Mouse (Mus musculus): ENCODE data around the gene Stambpl1. TPM values are rescaled to one million over a fixed set of nuclear protein-coding genes. Genes with fewer than 3 reads are reported as not detected.

Gene Stambpl1
- polyA plus RNA-seq, 1 experiment = 2.8 TPM

GRCm38 (mm10) chr19:34219260-34219968, 27.4 kb downstream of the Stambpl1 start:
- Histone ChIP-seq H3K4me3 (ENCODE audit: low read depth, low read length) (no peak overlapping the region), H3K9me3 (replicated peaks; ENCODE audit: control insufficient read depth, insufficient read depth, low read length, poor library complexity, severe bottlenecking) (no peaks in the 10 kb centered on the region), H3K27ac (ENCODE audit: insufficient read depth, low read length) (no peak overlapping the region), H3K36me3 (ENCODE audit: control insufficient read depth, insufficient read depth, low read length, poor library complexity, severe bottlenecking) (no peaks in the 10 kb centered on the region), H3K9ac (ENCODE audit: low read depth, poor library complexity, severe bottlenecking) (no peak overlapping the region), H3K27me3 (ENCODE audit: control insufficient read depth, insufficient read depth, low read length, poor library complexity, severe bottlenecking) (no peaks in the 10 kb centered on the region), H3K4me1 (ENCODE audit: control insufficient read depth, insufficient read depth, low read length) (no peaks in the 10 kb centered on the region)
- no peak for TF ChIP-seq POLR2A (IDR thresholded peaks at IDR 0.05; ENCODE audit: insufficient read depth, low read length)
- no peak for TF ChIP-seq EP300 (IDR thresholded peaks at IDR 0.05; ENCODE audit: insufficient read depth, low read depth, low read length)
- TF ChIP-seq CTCF (IDR thresholded peaks at IDR 0.05; ENCODE audit: low read depth, low read length) = no peak

- no peaks in the 10 kb centered on the region for H3K36me3 ChIP-seq (ENCODE audit: control insufficient read depth, insufficient read depth, low read length, poor library complexity, severe bottlenecking)
Observed at GRCm38 (mm10) chr19:34220732-34221380, 28.8 kb downstream of the Stambpl1 start.

GRCm38 (mm10) chr19:34222805-34223204, 30.8 kb downstream of the Stambpl1 start:
- Histone ChIP-seq H3K27ac (ENCODE audit: insufficient read depth, low read length) (no peak overlapping the region), H3K36me3 (ENCODE audit: control insufficient read depth, insufficient read depth, low read length, poor library complexity, severe bottlenecking) (no peaks in the 10 kb centered on the region), H3K4me1 (ENCODE audit: control insufficient read depth, insufficient read depth, low read length) (no peaks in the 10 kb centered on the region), H3K27me3 (ENCODE audit: control insufficient read depth, insufficient read depth, low read length, poor library complexity, severe bottlenecking) (no peaks in the 10 kb centered on the region), H3K4me3 (ENCODE audit: low read depth, low read length) (no peak overlapping the region), H3K9me3 (replicated peaks; ENCODE audit: control insufficient read depth, insufficient read depth, low read length, poor library complexity, severe bottlenecking) (no peaks in the 10 kb centered on the region), H3K9ac (ENCODE audit: low read depth, poor library complexity, severe bottlenecking) (no peak overlapping the region)
- TF ChIP-seq EP300 (IDR thresholded peaks at IDR 0.05; ENCODE audit: insufficient read depth, low read depth, low read length) (no peak), POLR2A (IDR thresholded peaks at IDR 0.05; ENCODE audit: insufficient read depth, low read length) (no peak), CTCF (IDR thresholded peaks at IDR 0.05; ENCODE audit: low read depth, low read length) (no peak)

More at GRCm38 (mm10) chr19:34220732-34221380, 28.8 kb downstream of the Stambpl1 start:
- Histone ChIP-seq H3K4me3 (ENCODE audit: low read depth, low read length) (no peak overlapping the region), H3K9ac (ENCODE audit: low read depth, poor library complexity, severe bottlenecking) (no peak overlapping the region), H3K27me3 (ENCODE audit: control insufficient read depth, insufficient read depth, low read length, poor library complexity, severe bottlenecking) (no peaks in the 10 kb centered on the region), H3K9me3 (replicated peaks; ENCODE audit: control insufficient read depth, insufficient read depth, low read length, poor library complexity, severe bottlenecking) (no peaks in the 10 kb centered on the region), H3K4me1 (ENCODE audit: control insufficient read depth, insufficient read depth, low read length) (no peaks in the 10 kb centered on the region), H3K27ac (ENCODE audit: insufficient read depth, low read length) (no peak overlapping the region)
- TF ChIP-seq POLR2A (IDR thresholded peaks at IDR 0.05; ENCODE audit: insufficient read depth, low read length) = no peak
- TF ChIP-seq EP300 (IDR thresholded peaks at IDR 0.05; ENCODE audit: insufficient read depth, low read depth, low read length) = no peak
- TF ChIP-seq CTCF (IDR thresholded peaks at IDR 0.05; ENCODE audit: low read depth, low read length) = no peak

GRCm38 (mm10) chr19:34231596-34231995, 39.6 kb downstream of the Stambpl1 start:
- H3K27ac ChIP-seq (ENCODE audit: insufficient read depth, low read length) = no peak overlapping the region
- H3K36me3 ChIP-seq (ENCODE audit: control insufficient read depth, insufficient read depth, low read length, poor library complexity, severe bottlenecking) = no peaks in the 10 kb centered on the region
- no peak overlapping the region for H3K9ac ChIP-seq (ENCODE audit: low read depth, poor library complexity, severe bottlenecking)
- TF ChIP-seq EP300 (IDR thresholded peaks at IDR 0.05; ENCODE audit: insufficient read depth, low read depth, low read length) = no peak
- no peak for TF ChIP-seq POLR2A (IDR thresholded peaks at IDR 0.05; ENCODE audit: insufficient read depth, low read length)
- H3K4me3 ChIP-seq (ENCODE audit: low read depth, low read length) = no peak overlapping the region
- H3K9me3 ChIP-seq (replicated peaks; ENCODE audit: control insufficient read depth, insufficient read depth, low read length, poor library complexity, severe bottlenecking) = no peaks in the 10 kb centered on the region
- no peaks in the 10 kb centered on the region for H3K27me3 ChIP-seq (ENCODE audit: control insufficient read depth, insufficient read depth, low read length, poor library complexity, severe bottlenecking)
- no peaks in the 10 kb centered on the region for H3K4me1 ChIP-seq (ENCODE audit: control insufficient read depth, insufficient read depth, low read length)

- no peak overlapping the region for H3K9ac ChIP-seq (ENCODE audit: low read depth, poor library complexity, severe bottlenecking)
- H3K4me3 ChIP-seq (ENCODE audit: low read depth, low read length) = no peak overlapping the region
- TF ChIP-seq CTCF (IDR thresholded peaks at IDR 0.05; ENCODE audit: low read depth, low read length) = no peak
- no peak for TF ChIP-seq EP300 (IDR thresholded peaks at IDR 0.05; ENCODE audit: insufficient read depth, low read depth, low read length)
- TF ChIP-seq POLR2A (IDR thresholded peaks at IDR 0.05; ENCODE audit: insufficient read depth, low read length) = no peak
- H3K4me1 ChIP-seq (ENCODE audit: control insufficient read depth, insufficient read depth, low read length) = no peaks in the 10 kb centered on the region
- no peaks in the 10 kb centered on the region for H3K9me3 ChIP-seq (replicated peaks; ENCODE audit: control insufficient read depth, insufficient read depth, low read length, poor library complexity, severe bottlenecking)
- no peak overlapping the region for H3K27ac ChIP-seq (ENCODE audit: insufficient read depth, low read length)
- H3K36me3 ChIP-seq (ENCODE audit: control insufficient read depth, insufficient read depth, low read length, poor library complexity, severe bottlenecking) = no peaks in the 10 kb centered on the region
- no peaks in the 10 kb centered on the region for H3K27me3 ChIP-seq (ENCODE audit: control insufficient read depth, insufficient read depth, low read length, poor library complexity, severe bottlenecking)
Observed at GRCm38 (mm10) chr19:34232326-34232725, 40.3 kb downstream of the Stambpl1 start.

- no peaks in the 10 kb centered on the region for H3K36me3 ChIP-seq (ENCODE audit: control insufficient read depth, insufficient read depth, low read length, poor library complexity, severe bottlenecking)
- H3K27ac ChIP-seq (ENCODE audit: insufficient read depth, low read length) = no peak overlapping the region
- H3K27me3 ChIP-seq (ENCODE audit: control insufficient read depth, insufficient read depth, low read length, poor library complexity, severe bottlenecking) = no peaks in the 10 kb centered on the region
- H3K4me3 ChIP-seq (ENCODE audit: low read depth, low read length) = no peak overlapping the region
- no peaks in the 10 kb centered on the region for H3K9me3 ChIP-seq (replicated peaks; ENCODE audit: control insufficient read depth, insufficient read depth, low read length, poor library complexity, severe bottlenecking)
- H3K9ac ChIP-seq (ENCODE audit: low read depth, poor library complexity, severe bottlenecking) = no peak overlapping the region
- H3K4me1 ChIP-seq (ENCODE audit: control insufficient read depth, insufficient read depth, low read length) = no peaks in the 10 kb centered on the region
- TF ChIP-seq POLR2A (IDR thresholded peaks at IDR 0.05; ENCODE audit: insufficient read depth, low read length) = no peak
- no peak for TF ChIP-seq CTCF (IDR thresholded peaks at IDR 0.05; ENCODE audit: low read depth, low read length)
- no peak for TF ChIP-seq EP300 (IDR thresholded peaks at IDR 0.05; ENCODE audit: insufficient read depth, low read depth, low read length)
Observed at GRCm38 (mm10) chr19:34233944-34234343, 41.9 kb downstream of the Stambpl1 start.
